ENCODE assay signal across 9 mouse cellular contexts in genomic region chr19:46036477-46037242, GRCm38 (mm10). TPM values are rescaled to one million over a fixed set of nuclear protein-coding genes. Genes with fewer than 3 reads are reported as not detected.
DNase-seq lines count a peak whose midpoint lies in the region; ATAC-seq lines count a peak whose summit lies in the region.
"Had no signal": no experiment of that assay in that cellular context is flagged by ENCODE, and none has a peak within 500 bp of the region (broad histone marks: within the 10 kb centered on the region; RNA-seq: fewer than 3 reads in every experiment).

No protein-coding gene starts in this region.

- intact Hi-C loops in heart, postnatal 36 days (cut with DNase I) = no loop called here

- DNase-seq in heart, adult 11 months = peak; percentile 91
- no peak for DNase-seq in heart, postnatal 36 days
- DNase-seq in ES-CJ7 (ENCODE audit: low read depth, low spot score) = peak; percentile 79
- no peak for DNase-seq in liver, embryonic 11.5 days (ENCODE audit: low spot score)
- DNase-seq in right cerebral cortex, postnatal 36 days (ENCODE audit: low spot score in 2 of 2) = no peak

- peak overlapping the region; percentile 74 for H3K4me3 ChIP-seq in heart, embryonic 15.5 days
- peak overlapping the region; percentile 95 for H3K4me3 ChIP-seq in liver, embryonic 11.5 days (ENCODE audit: low read depth, low read length)
- H3K4me3 ChIP-seq in stomach, embryonic 14.5 days (ENCODE audit: low read depth, low read length) = peak overlapping the region; percentile 90

- H3K36me3 ChIP-seq in heart, embryonic 15.5 days = peaks cover 48% of the 10 kb centered on the region
- peaks cover 50% of the 10 kb centered on the region for H3K36me3 ChIP-seq in liver, embryonic 11.5 days (ENCODE audit: control insufficient read depth, insufficient read depth, low read length)
- peaks cover 51% of the 10 kb centered on the region for H3K36me3 ChIP-seq in stomach, embryonic 14.5 days (ENCODE audit: control insufficient read depth, insufficient read depth, low read length)

- peaks cover 48% of the 10 kb centered on the region for H3K4me1 ChIP-seq in heart, embryonic 15.5 days (replicated peaks)
- peaks cover 42% of the 10 kb centered on the region for H3K4me1 ChIP-seq in liver, embryonic 11.5 days (replicated peaks; ENCODE audit: control insufficient read depth, insufficient read depth, low read length)
- peaks cover 37% of the 10 kb centered on the region for H3K4me1 ChIP-seq in stomach, embryonic 14.5 days (ENCODE audit: control insufficient read depth, insufficient read depth, low read length)

- no peaks in the 10 kb centered on the region for H3K9me3 ChIP-seq in heart, embryonic 15.5 days (replicated peaks)
- H3K9me3 ChIP-seq in liver, embryonic 11.5 days (ENCODE audit: control insufficient read depth, low read length) = no peaks in the 10 kb centered on the region
- no peaks in the 10 kb centered on the region for H3K9me3 ChIP-seq in stomach, embryonic 14.5 days (ENCODE audit: control insufficient read depth, low read depth, low read length)

- no peaks in the 10 kb centered on the region for H3K27me3 ChIP-seq in heart, embryonic 15.5 days
- H3K27me3 ChIP-seq in liver, embryonic 11.5 days (replicated peaks; ENCODE audit: control insufficient read depth, insufficient read depth, low read length) = no peaks in the 10 kb centered on the region
- H3K27me3 ChIP-seq in stomach, embryonic 14.5 days (ENCODE audit: control insufficient read depth, insufficient read depth, low read length) = no peaks in the 10 kb centered on the region

- WGBS in heart, embryonic 15.5 days = 72% methylated on average over 13 of the region's 13 CpGs
- 63% methylated on average over 13 of the region's 13 CpGs for WGBS in liver, embryonic 11.5 days
- 71% methylated on average over 13 of the region's 13 CpGs for WGBS in stomach, embryonic 14.5 days

- peak overlapping the region; percentile 98 for H3K27ac ChIP-seq in heart, embryonic 15.5 days
- peak overlapping the region; percentile 98 for H3K27ac ChIP-seq in liver, embryonic 11.5 days (ENCODE audit: low read depth, low read length)
- peak overlapping the region; percentile 95; the same call in 1 of the 2 replicates for H3K27ac ChIP-seq in stomach, embryonic 14.5 days (ENCODE audit: low read length)
- H3K27ac ChIP-seq: macrophage had no signal

- H3K4me2 ChIP-seq in heart, embryonic 15.5 days = peak overlapping the region; percentile 85
- H3K4me2 ChIP-seq in liver, embryonic 11.5 days = peak overlapping the region; percentile 92
- H3K4me2 ChIP-seq in stomach, embryonic 14.5 days (replicated peaks; ENCODE audit: low read depth, low read length) = peak overlapping the region; percentile 98

- H3K9ac ChIP-seq in heart, embryonic 15.5 days = peak overlapping the region; percentile 82; the same call in 1 of the 2 replicates
- H3K9ac ChIP-seq in liver, embryonic 11.5 days (ENCODE audit: low read depth, low read length) = peak overlapping the region; percentile 96
- H3K9ac ChIP-seq in stomach, embryonic 14.5 days (replicated peaks; ENCODE audit: low read depth, low read length) = peak overlapping the region; percentile 28; the same call in 1 of the 2 replicates

- no peak for ATAC-seq in heart, embryonic 15.5 days (replicated peaks; ENCODE audit: insufficient number of reproducible peaks, insufficient read depth, low FRiP score, low read depth)
- no peak for ATAC-seq in liver, embryonic 11.5 days (replicated peaks; ENCODE audit: low FRiP score)
- ATAC-seq in stomach, embryonic 14.5 days (ENCODE audit: insufficient number of reproducible peaks, insufficient read depth, low FRiP score, low read depth) = no peak
- ATAC-seq in frontal cortex, adult (ENCODE audit: low TSS enrichment) = no peak

RNA-seq across cellular contexts. Expression of gene Pprc1, which starts 8.0 kb away (rescaled TPM):
- total RNA-seq in heart, postnatal 36 days (2021) = 10 to 100 TPM; 16.1 to 16.4 TPM
- polyA plus RNA-seq in heart, embryonic 15.5 days (2015; fragmentation: Nextera tagmentation; extraction: Ambion mirVana) = 17.7 and 25.8 TPM in 2 replicates
- 73.2 and 77.2 TPM in 2 replicates for polyA plus RNA-seq in liver, embryonic 11.5 days (2014; fragmentation: Nextera tagmentation; extraction: Ambion mirVana)
- polyA plus RNA-seq in stomach, embryonic 14.5 days (2014; fragmentation: Nextera tagmentation; extraction: Ambion mirVana) = 45.9 and 49.4 TPM in 2 replicates

RNA-seq across cellular contexts. Expression of gene Ldb1, which starts 8.4 kb away (rescaled TPM):
- total RNA-seq in heart, postnatal 36 days (2021) = 10 to 100 TPM; 38.4 to 52.4 TPM
- polyA plus RNA-seq in heart, embryonic 15.5 days (2015; fragmentation: Nextera tagmentation; extraction: Ambion mirVana) = 64.5 and 78.7 TPM in 2 replicates
- polyA plus RNA-seq in liver, embryonic 11.5 days (2014; fragmentation: Nextera tagmentation; extraction: Ambion mirVana) = 67.5 and 78.9 TPM in 2 replicates
- polyA plus RNA-seq in stomach, embryonic 14.5 days (2014; fragmentation: Nextera tagmentation; extraction: Ambion mirVana) = 75.9 and 78.9 TPM in 2 replicates

RNA-seq across cellular contexts. Expression of gene Hps6, which starts 33.4 kb away (rescaled TPM):
- total RNA-seq in heart, postnatal 36 days (2021) = 1 to 10 TPM; 6.1 to 6.3 TPM
- polyA plus RNA-seq in heart, embryonic 15.5 days (2015; fragmentation: Nextera tagmentation; extraction: Ambion mirVana) = 6.5 and 7.5 TPM in 2 replicates
- polyA plus RNA-seq in liver, embryonic 11.5 days (2014; fragmentation: Nextera tagmentation; extraction: Ambion mirVana) = 4.9 and 5.4 TPM in 2 replicates
- polyA plus RNA-seq in stomach, embryonic 14.5 days (2014; fragmentation: Nextera tagmentation; extraction: Ambion mirVana) = 4.1 and 4.2 TPM in 2 replicates

RNA-seq across cellular contexts. Expression of gene Armh3, which starts 38.4 kb away (rescaled TPM):
- total RNA-seq in heart, postnatal 36 days (2021) = 10 to 100 TPM; 15.5 to 15.8 TPM
- 12.2 and 15.3 TPM in 2 replicates for polyA plus RNA-seq in heart, embryonic 15.5 days (2015; fragmentation: Nextera tagmentation; extraction: Ambion mirVana)
- polyA plus RNA-seq in liver, embryonic 11.5 days (2014; fragmentation: Nextera tagmentation; extraction: Ambion mirVana) = 9.2 and 12.2 TPM in 2 replicates
- 18.5 and 21.0 TPM in 2 replicates for polyA plus RNA-seq in stomach, embryonic 14.5 days (2014; fragmentation: Nextera tagmentation; extraction: Ambion mirVana)

RNA-seq across cellular contexts. Expression of gene Nolc1, which starts 39.0 kb away (rescaled TPM):
- 10 to 100 TPM; 14.4 to 19.8 TPM for total RNA-seq in heart, postnatal 36 days (2021)
- 37.0 and 46.9 TPM in 2 replicates for polyA plus RNA-seq in heart, embryonic 15.5 days (2015; fragmentation: Nextera tagmentation; extraction: Ambion mirVana)
- polyA plus RNA-seq in liver, embryonic 11.5 days (2014; fragmentation: Nextera tagmentation; extraction: Ambion mirVana) = 211 TPM in 2 replicates
- 79.7 and 92.8 TPM in 2 replicates for polyA plus RNA-seq in stomach, embryonic 14.5 days (2014; fragmentation: Nextera tagmentation; extraction: Ambion mirVana)

Comparison
In these comparisons a context has a peak if more than half of its experiments do, and no peak if none do; other contexts are left out.
1. DNase-seq: peak in heart, adult 11 months (single experiment) and ES-CJ7 (single experiment); none in heart, postnatal 36 days (0 of 2), liver, embryonic 11.5 days (single experiment) and right cerebral cortex, postnatal 36 days (0 of 2).
2. H3K9ac ChIP-seq: peak in every context shown above with its lines; median percentile 96 in liver, embryonic 11.5 days; 82 in heart, embryonic 15.5 days; 28 in stomach, embryonic 14.5 days.
3. Peak in every context shown above with its lines, with median percentiles within 50 percentile points of each other: H3K27ac ChIP-seq, H3K4me2 ChIP-seq and H3K4me3 ChIP-seq.